Mouse (Mus musculus) lung, postnatal 0 days (tissue): ENCODE data around the gene Slc6a19. TPM values are rescaled to one million over a fixed set of nuclear protein-coding genes. Genes with fewer than 3 reads are reported as not detected.
"Not testable (repeated sequence)": the region's sequence is repeated elsewhere in the genome, so short reads cannot be mapped to it uniquely, and the experiment has no call there.

Source experiments
- ATAC-seq: fragments of 200-750 bp; cut with Nextera tagmentation; 2 replicates; pipeline ENCODE4 v1.8.0; 2017; ENCODE audit warnings: moderate library complexity
- DNase-seq: peaks from one replicate; pipeline ENCODE4 v3.0.0-alpha.2; 2016; ENCODE audit warnings: low spot score
- H3K27ac ChIP-seq: fragments of 300-500 bp; sonication (generic); 2 replicates; pipeline ENCODE4 v1.5.1; 2014; ENCODE audit warnings: antibody characterized with exemption, mild to moderate bottlenecking, low read length, mixed read lengths
- H3K27me3 ChIP-seq: fragments of 300-500 bp; sonication (generic); replicated peaks from 2 replicates; pipeline ENCODE4 v1.6.1; 2014; ENCODE audit warnings: low read length, mixed read lengths; ENCODE audit not compliant: insufficient read depth
- H3K36me3 ChIP-seq: fragments of 300-500 bp; sonication (generic); 2 replicates; pipeline ENCODE4 v1.6.1; 2014; ENCODE audit warnings: low read length, mixed read lengths; ENCODE audit not compliant: insufficient read depth
- H3K4me1 ChIP-seq: fragments of 300-500 bp; sonication (generic); 2 replicates; pipeline ENCODE4 v1.6.1; 2014; ENCODE audit warnings: antibody characterized with exemption, low read depth, low read length, mixed read lengths; ENCODE audit not compliant: insufficient read depth
- H3K4me2 ChIP-seq: fragments of 300-500 bp; sonication (generic); replicated peaks from 2 replicates; pipeline ENCODE4 v1.6.1; 2014; ENCODE audit warnings: low read depth, mild to moderate bottlenecking, low read length, moderate library complexity, mixed read lengths
- H3K4me3 ChIP-seq: fragments of 300-500 bp; sonication (generic); 2 replicates; pipeline ENCODE4 v1.5.1; 2014; ENCODE audit warnings: low read depth, low read length
- H3K9ac ChIP-seq: fragments of 300-500 bp; sonication (generic); replicated peaks from 2 replicates; pipeline ENCODE4 v1.6.1; 2014; ENCODE audit warnings: low read depth, mild to moderate bottlenecking
- H3K9me3 ChIP-seq: fragments of 300-500 bp; sonication (generic); 2 replicates; pipeline ENCODE4 v1.6.1; 2016; ENCODE audit warnings: low read length, mixed read lengths
- CTCF ChIP-seq: IDR thresholded peaks from 2 replicates; pipeline ENCODE4 v1.5.1; 2016; ENCODE audit warnings: antibody characterized with exemption, mild to moderate bottlenecking
- EP300 ChIP-seq: IDR thresholded peaks from 2 replicates; pipeline ENCODE4 v1.6.1; 2016; ENCODE audit warnings: antibody characterized with exemption, mild to moderate bottlenecking, control low read depth
- WGBS: fragments of 180-500 bp; shearing (Covaris S2); extraction: QIAGEN DNeasy Blood & Tissue Kit; methylation state at CpG from one replicate; pipeline ENCODE4 v1.1.7; 2014; 5-methylcytosine and 5-hydroxymethylcytosine counted together
- polyA plus RNA-seq: library from polyadenylated mRNA; unstranded; fragments of >200 nt; fragmentation: Nextera tagmentation; extraction: Ambion mirVana; gene quantifications from 2 replicates; pipeline ENCODE4 v1.2.1, GENCODE M21; 2015

Gene Slc6a19
- polyA plus RNA-seq, 1 experiment from 2014 or later: not detected

DNA sequence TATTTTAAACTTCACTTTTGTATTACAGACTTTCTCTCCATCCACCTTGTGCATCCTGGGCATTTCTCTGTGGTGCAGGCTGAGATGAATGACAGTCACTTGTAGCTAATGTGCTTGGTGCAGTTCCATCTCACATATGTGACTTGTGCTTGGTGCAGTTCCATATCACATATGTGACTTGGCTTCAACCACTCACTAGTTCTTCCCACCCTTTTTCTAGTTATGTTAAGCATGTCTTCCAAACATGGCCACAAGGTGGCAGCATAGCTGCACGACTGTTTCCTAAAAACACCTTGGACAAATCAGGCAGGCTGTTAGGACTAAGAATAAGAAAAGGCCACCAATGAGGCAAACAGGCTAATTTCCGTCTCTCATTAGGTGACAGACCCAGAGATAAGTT lies 13.6 kb upstream of the Slc6a19 start:
- Histone ChIP-seq H3K9ac (no peak overlapping the region), H3K27me3 (no peaks in the 10 kb centered on the region), H3K4me3 (no peak overlapping the region), H3K9me3 (no peaks in the 10 kb centered on the region), H3K4me2 (no peak overlapping the region), H3K27ac (no peak overlapping the region), H3K36me3 (no peaks in the 10 kb centered on the region), H3K4me1 (no peaks in the 10 kb centered on the region)
- TF ChIP-seq CTCF (peak; percentile 95), EP300 (no peak)
- WGBS: 0% methylated on average over 2 of the region's 2 CpGs
- peak; percentile 43; the same call in 1 of the 2 replicates for ATAC-seq
- peak; percentile 87 for DNase-seq

DNA sequence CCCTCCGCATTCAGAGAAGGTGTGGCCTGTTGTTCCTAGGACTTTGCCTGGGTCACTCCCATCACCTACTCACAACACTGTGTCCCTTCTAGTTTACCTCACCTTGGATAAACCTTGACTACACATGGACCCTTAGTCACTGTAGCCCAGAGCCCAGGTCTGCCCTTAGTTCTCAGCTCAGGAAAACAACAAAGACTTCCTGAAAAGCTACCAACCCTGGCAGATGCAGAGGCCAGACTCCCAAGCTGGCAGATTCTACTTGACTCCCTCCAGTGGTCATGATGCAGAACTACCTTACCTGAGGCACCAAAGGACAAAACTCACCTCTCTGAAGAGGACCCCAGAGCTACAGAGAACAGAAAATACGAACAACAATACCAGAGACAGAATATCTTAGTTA lies 9.4 kb upstream of the Slc6a19 start:
- DNase-seq (peak; percentile 45), ATAC-seq (peak; percentile 19; the same call in 1 of the 2 replicates)
- WGBS: 38% methylated on average over 2 of the region's 2 CpGs
- Histone ChIP-seq H3K36me3 (no peaks in the 10 kb centered on the region), H3K4me2 (no peak overlapping the region), H3K27ac (no peak overlapping the region), H3K9ac (no peak overlapping the region), H3K27me3 (no peaks in the 10 kb centered on the region), H3K4me1 (no peaks in the 10 kb centered on the region; the same call in 1 of the 2 replicates), H3K4me3 (no peak overlapping the region), H3K9me3 (no peaks in the 10 kb centered on the region)
- TF ChIP-seq CTCF: peak; percentile 71
- no peak for TF ChIP-seq EP300

DNA sequence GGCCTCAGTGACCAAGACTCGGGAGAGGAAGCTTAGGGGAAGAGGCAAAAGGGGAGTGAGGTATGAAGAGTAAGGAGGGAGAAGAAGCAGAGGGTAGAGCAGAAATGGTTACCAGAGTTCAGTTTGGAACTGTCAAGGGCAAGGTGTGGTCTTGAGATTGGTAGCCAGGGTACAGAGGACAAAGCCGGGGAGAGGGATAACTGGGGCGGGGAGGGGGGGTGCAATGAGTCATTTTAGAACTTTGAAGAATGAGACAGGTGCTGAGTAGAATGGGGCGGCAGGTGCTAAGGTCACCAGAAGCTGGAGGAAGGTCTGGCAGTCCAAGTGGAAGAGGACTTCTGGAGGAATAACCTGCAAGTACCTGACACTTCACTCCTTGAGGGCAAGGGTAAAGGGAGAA lies 8.5 kb upstream of the Slc6a19 start:
- 74% methylated on average over 4 of the region's 4 CpGs for WGBS
- Histone ChIP-seq H3K27ac (no peak overlapping the region), H3K9ac (no peak overlapping the region)

DNA sequence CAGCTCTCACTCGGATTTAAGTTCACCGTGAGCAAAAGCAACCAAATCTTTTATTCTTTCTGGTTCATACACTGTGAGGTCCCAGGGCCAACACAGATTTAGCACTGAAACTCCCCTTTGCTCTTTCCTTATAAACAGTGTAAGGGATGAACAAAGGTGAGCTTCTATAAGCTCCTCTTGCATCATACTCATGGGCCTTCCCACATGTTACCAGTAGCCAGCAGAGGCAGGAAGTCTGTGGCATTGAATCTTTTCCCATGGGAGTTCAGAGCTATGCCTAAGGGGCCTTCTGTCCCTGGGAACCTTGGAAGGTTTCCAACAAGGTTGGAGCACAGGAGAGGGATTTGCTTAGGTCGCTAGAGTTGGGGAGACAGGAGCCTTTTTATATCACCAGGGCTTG lies 7.6 kb upstream of the Slc6a19 start:
- H3K9me3 ChIP-seq: no peaks in the 10 kb centered on the region
- no peak overlapping the region for H3K27ac ChIP-seq
- no peaks in the 10 kb centered on the region for H3K27me3 ChIP-seq
- ATAC-seq (no peak), DNase-seq (no peak)
- H3K36me3 ChIP-seq: no peaks in the 10 kb centered on the region
- H3K4me2 ChIP-seq: no peak overlapping the region
- no peaks in the 10 kb centered on the region; the same call in 1 of the 2 replicates for H3K4me1 ChIP-seq
- no peak for TF ChIP-seq CTCF
- TF ChIP-seq EP300: no peak
- H3K9ac ChIP-seq: no peak overlapping the region
- 66% methylated on average over 3 of the region's 3 CpGs for WGBS
- no peak overlapping the region for H3K4me3 ChIP-seq

More for the DNA sequence above, 8.5 kb upstream of the Slc6a19 start:
- Histone ChIP-seq H3K4me1 (no peaks in the 10 kb centered on the region; the same call in 1 of the 2 replicates), H3K4me2 (no peak overlapping the region), H3K27me3 (no peaks in the 10 kb centered on the region), H3K36me3 (no peaks in the 10 kb centered on the region), H3K4me3 (no peak overlapping the region), H3K9me3 (no peaks in the 10 kb centered on the region)
- no peak for TF ChIP-seq EP300
- ATAC-seq (no peak), DNase-seq (no peak)

DNA sequence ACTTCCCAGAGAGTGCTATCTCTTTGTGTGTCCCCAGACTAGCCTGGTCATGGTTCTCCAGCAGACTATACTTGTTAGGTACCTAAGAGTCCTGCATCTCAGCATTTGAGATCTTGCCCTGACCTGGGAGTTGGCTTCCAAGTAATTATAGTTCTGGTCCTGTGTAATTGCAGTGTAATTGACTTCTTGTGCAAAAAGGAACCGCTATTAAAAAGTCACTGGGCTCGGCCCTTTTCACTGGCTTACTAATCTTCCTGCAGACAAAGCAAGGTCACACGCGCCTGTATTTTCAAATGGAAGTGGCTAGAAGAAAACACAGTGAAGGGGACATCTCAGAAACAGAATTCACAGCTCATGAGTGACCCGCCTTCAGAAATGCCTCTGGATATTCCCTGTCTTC lies 7.1 kb upstream of the Slc6a19 start:
- H3K4me1 ChIP-seq: no peaks in the 10 kb centered on the region; the same call in 1 of the 2 replicates
- H3K27ac ChIP-seq: no peak overlapping the region
- DNase-seq: no peak
- H3K4me3 ChIP-seq: no peak overlapping the region
- no peaks in the 10 kb centered on the region for H3K9me3 ChIP-seq
- TF ChIP-seq CTCF (no peak), EP300 (no peak)
- no peak overlapping the region for H3K9ac ChIP-seq
- no peak for ATAC-seq
- 89% methylated on average over 5 of the region's 5 CpGs for WGBS
- H3K27me3 ChIP-seq: no peaks in the 10 kb centered on the region
- no peaks in the 10 kb centered on the region for H3K36me3 ChIP-seq
- no peak overlapping the region for H3K4me2 ChIP-seq

DNA sequence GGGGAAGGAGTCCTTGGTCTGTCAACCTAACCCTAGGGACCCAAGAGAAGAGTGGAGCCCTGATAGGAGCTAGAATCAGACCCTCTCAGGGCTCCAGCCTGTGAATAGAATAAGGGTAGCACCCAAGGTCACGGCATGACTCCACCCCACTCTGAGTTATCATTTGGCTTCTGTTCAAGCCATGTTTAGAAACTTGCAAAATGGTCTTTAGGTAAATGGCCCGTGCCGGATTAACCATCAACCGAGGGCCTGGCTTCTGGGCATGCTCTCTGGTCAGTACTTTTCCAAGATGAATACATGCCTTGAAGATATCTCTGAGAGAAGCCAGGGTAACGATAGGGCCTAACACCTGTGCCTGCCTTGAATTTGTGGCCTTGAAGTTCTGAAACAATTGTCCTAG lies 6.6 kb upstream of the Slc6a19 start:
- 81% methylated on average over 5 of the region's 5 CpGs for WGBS
- no peaks in the 10 kb centered on the region for H3K9me3 ChIP-seq
- H3K4me1 ChIP-seq: no peaks in the 10 kb centered on the region; the same call in 1 of the 2 replicates
- no peak overlapping the region for H3K4me2 ChIP-seq
- no peaks in the 10 kb centered on the region for H3K36me3 ChIP-seq
- DNase-seq: no peak
- H3K27ac ChIP-seq: no peak overlapping the region
- no peak overlapping the region for H3K9ac ChIP-seq
- no peaks in the 10 kb centered on the region for H3K27me3 ChIP-seq
- TF ChIP-seq EP300: no peak
- TF ChIP-seq CTCF: no peak
- no peak for ATAC-seq
- H3K4me3 ChIP-seq: no peak overlapping the region

DNA sequence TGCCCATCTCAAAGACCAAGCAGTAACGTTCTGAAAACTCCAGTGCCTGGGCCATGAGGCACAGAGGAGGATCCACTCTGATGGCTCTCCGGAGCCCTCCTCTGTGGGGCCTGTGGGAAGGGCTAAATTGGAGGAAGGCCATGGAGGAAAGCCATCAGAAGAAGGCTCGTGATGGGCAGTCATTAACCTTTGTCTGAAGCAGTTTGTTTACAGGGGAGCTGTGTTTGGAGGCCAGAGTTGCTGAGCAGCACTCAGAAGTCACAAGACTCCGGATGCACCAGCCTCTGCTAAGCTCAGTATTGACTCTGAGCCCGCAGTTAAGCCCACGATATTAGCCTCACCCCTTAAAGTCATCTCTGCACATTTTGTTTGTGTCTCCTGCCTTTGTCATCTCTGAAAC lies 4.8 kb upstream of the Slc6a19 start:
- peak; percentile 32; the same call in 1 of the 2 replicates for ATAC-seq

DNA sequence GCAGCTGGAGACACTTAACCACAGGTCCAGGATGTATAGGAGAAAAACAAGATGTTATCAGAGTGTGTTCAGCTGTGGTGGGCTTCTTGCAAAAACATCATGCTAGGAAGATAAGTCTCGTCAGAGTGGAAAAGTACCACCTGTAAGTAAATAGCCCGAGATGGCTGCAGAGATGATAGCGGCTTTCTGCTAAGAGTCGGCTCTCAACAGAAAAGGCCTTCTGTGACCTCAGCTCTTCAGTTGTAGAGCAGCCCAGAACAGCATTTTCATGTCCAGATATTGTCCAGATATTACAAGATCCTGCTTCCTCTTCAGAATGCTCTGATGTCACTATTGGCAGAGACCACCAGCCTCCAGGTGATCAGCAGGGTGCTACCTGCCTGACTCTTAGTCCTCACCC lies 1.2 kb downstream of the Slc6a19 start:
- H3K27ac ChIP-seq, H3K9ac ChIP-seq, H3K4me3 ChIP-seq, ATAC-seq, H3K4me2 ChIP-seq, H3K36me3 ChIP-seq, H3K9me3 ChIP-seq, H3K27me3 ChIP-seq, DNase-seq, H3K4me1 ChIP-seq: not testable (repeated sequence)
- WGBS: 48% methylated on average over 4 of the region's 4 CpGs

More for the DNA sequence above, 4.8 kb upstream of the Slc6a19 start:
- 39% methylated on average over 6 of the region's 6 CpGs for WGBS
- no peak for TF ChIP-seq EP300
- TF ChIP-seq CTCF: no peak
- Histone ChIP-seq H3K36me3 (no peaks in the 10 kb centered on the region), H3K27me3 (no peaks in the 10 kb centered on the region), H3K4me1 (no peaks in the 10 kb centered on the region; the same call in 1 of the 2 replicates), H3K9me3 (no peaks in the 10 kb centered on the region), H3K4me2 (no peak overlapping the region), H3K9ac (no peak overlapping the region), H3K27ac (no peak overlapping the region), H3K4me3 (no peak overlapping the region)
- DNase-seq: no peak
